ENCODE assay signal across 10 mouse cellular contexts in genomic region chr2:28578003-28578402, GRCm38 (mm10). TPM values are rescaled to one million over a fixed set of nuclear protein-coding genes. Genes with fewer than 3 reads are reported as not detected.
DNase-seq lines count a peak whose midpoint lies in the region; ATAC-seq and TF ChIP-seq lines count a peak whose summit lies in the region.
"Had no signal": no experiment of that assay in that cellular context is flagged by ENCODE, and none has a peak within 500 bp of the region (broad histone marks: within the 10 kb centered on the region; RNA-seq: fewer than 3 reads in every experiment).

No protein-coding gene starts in this region.

- H3K4me1 ChIP-seq in forebrain, postnatal 0 days (ENCODE audit: insufficient read depth) = 0 out of 2 replicates have a peak, but pooled peaks cover 6% of the 10 kb centered on the region
- H3K4me1 ChIP-seq in forebrain, embryonic 11.5 days (replicated peaks; ENCODE audit: control insufficient read depth, insufficient read depth, low read length) = no peaks in the 10 kb centered on the region
- peaks cover 14% of the 10 kb centered on the region; the same call in 1 of the 2 replicates for H3K4me1 ChIP-seq in embryonic facial prominence, embryonic 10.5 days
- no peaks in the 10 kb centered on the region for H3K4me1 ChIP-seq in small intestine, adult 2 months (ENCODE audit: control insufficient read depth, insufficient read depth, insufficient read length, low read length)
- H3K4me1 ChIP-seq in forebrain, embryonic 13.5 days = peaks cover 20% of the 10 kb centered on the region

- TF ChIP-seq CTCF in forebrain, postnatal 0 days (IDR thresholded peaks at IDR 0.05; ENCODE audit: low read depth) = peak; percentile 44
- TF ChIP-seq CTCF in small intestine, adult 2 months (IDR thresholded peaks at IDR 0.05; ENCODE audit: extremely low read depth, insufficient read length, insufficient replicate concordance, low read depth, low read length) = 0 out of 2 replicates have a peak, but pooled peaks have one; percentile 43

- H3K4me3 ChIP-seq in forebrain, postnatal 0 days (ENCODE audit: low read depth, low read length) = no peak overlapping the region
- H3K4me3 ChIP-seq in forebrain, embryonic 11.5 days (ENCODE audit: low read depth, low read length) = no peak overlapping the region
- H3K4me3 ChIP-seq in embryonic facial prominence, embryonic 10.5 days = no peak overlapping the region
- H3K4me3 ChIP-seq in small intestine, adult 2 months (ENCODE audit: low read depth, low read length) = no peak overlapping the region
- H3K4me3 ChIP-seq in forebrain, embryonic 13.5 days = no peak overlapping the region
- H3K4me3 ChIP-seq: heart, embryonic 13.5 days; lung, embryonic 15.5 days had no signal

- H3K4me2 ChIP-seq in forebrain, postnatal 0 days (ENCODE audit: low read depth) = no peak overlapping the region
- no peak overlapping the region for H3K4me2 ChIP-seq in forebrain, embryonic 11.5 days (ENCODE audit: low read depth, low read length, severe bottlenecking)
- no peak overlapping the region for H3K4me2 ChIP-seq in forebrain, embryonic 13.5 days
- H3K4me2 ChIP-seq: heart, embryonic 13.5 days; lung, embryonic 15.5 days had no signal

- no peak for DNase-seq in forebrain, postnatal 0 days
- no peak for DNase-seq in forebrain, embryonic 11.5 days (ENCODE audit: low spot score)
- peak; percentile 31 for DNase-seq in right cerebral cortex, postnatal 4 days
- no peak for DNase-seq in right cerebral cortex, adult 18-20 months
- peak; percentile 32 for DNase-seq in embryonic facial prominence, embryonic 10.5 days (ENCODE audit: low spot score)
- DNase-seq in layer of hippocampus, adult 18-20 months (ENCODE audit: low spot score in 2 of 2) = no peak

- TF ChIP-seq POLR2A in small intestine, adult 2 months (IDR thresholded peaks at IDR 0.05; ENCODE audit: low read depth, low read length) = no peak

- H3K9ac ChIP-seq in forebrain, postnatal 0 days = no peak overlapping the region
- no peak overlapping the region for H3K9ac ChIP-seq in forebrain, embryonic 11.5 days (ENCODE audit: low read length)
- no peak overlapping the region for H3K9ac ChIP-seq in forebrain, embryonic 13.5 days
- H3K9ac ChIP-seq: heart, embryonic 13.5 days; lung, embryonic 15.5 days had no signal

- no peak for ATAC-seq in forebrain, postnatal 0 days
- no peak for ATAC-seq in forebrain, embryonic 11.5 days (replicated peaks; ENCODE audit: low FRiP score)
- no peak for ATAC-seq in forebrain, embryonic 13.5 days

- peaks cover 44% of the 10 kb centered on the region for H3K36me3 ChIP-seq in forebrain, postnatal 0 days (ENCODE audit: insufficient read depth)
- H3K36me3 ChIP-seq in forebrain, embryonic 11.5 days (ENCODE audit: control insufficient read depth, insufficient read depth, low read length) = peaks cover 5% of the 10 kb centered on the region
- peaks cover 83% of the 10 kb centered on the region for H3K36me3 ChIP-seq in embryonic facial prominence, embryonic 10.5 days (replicated peaks)
- peaks cover 29% of the 10 kb centered on the region for H3K36me3 ChIP-seq in small intestine, adult 2 months (ENCODE audit: control insufficient read depth, insufficient read depth, low read length)
- peaks cover 77% of the 10 kb centered on the region for H3K36me3 ChIP-seq in forebrain, embryonic 13.5 days (ENCODE audit: poor library complexity, severe bottlenecking)

- H3K9me3 ChIP-seq in forebrain, postnatal 0 days (ENCODE audit: low read length) = no peaks in the 10 kb centered on the region
- H3K9me3 ChIP-seq in forebrain, embryonic 11.5 days (ENCODE audit: control insufficient read depth, low read length) = no peaks in the 10 kb centered on the region
- H3K9me3 ChIP-seq in embryonic facial prominence, embryonic 10.5 days = no peaks in the 10 kb centered on the region
- H3K9me3 ChIP-seq in forebrain, embryonic 13.5 days (replicated peaks) = no peaks in the 10 kb centered on the region
- H3K9me3 ChIP-seq: heart, embryonic 13.5 days; lung, embryonic 15.5 days had no signal

- WGBS in forebrain, postnatal 0 days = 59% methylated on average over 5 of the region's 5 CpGs
- WGBS in forebrain, embryonic 11.5 days = 69% methylated on average over 5 of the region's 5 CpGs
- 76% methylated on average over 5 of the region's 5 CpGs for WGBS in embryonic facial prominence, embryonic 10.5 days
- 71% methylated on average over 5 of the region's 5 CpGs for WGBS in small intestine, adult 2 months
- 69% methylated on average over 5 of the region's 5 CpGs for WGBS in forebrain, embryonic 13.5 days

- H3K27me3 ChIP-seq in forebrain, postnatal 0 days (ENCODE audit: insufficient read depth, low read length) = no peaks in the 10 kb centered on the region
- H3K27me3 ChIP-seq in forebrain, embryonic 11.5 days (ENCODE audit: control insufficient read depth, insufficient read depth, low read length) = no peaks in the 10 kb centered on the region
- no peaks in the 10 kb centered on the region for H3K27me3 ChIP-seq in embryonic facial prominence, embryonic 10.5 days (replicated peaks; ENCODE audit: low read depth, poor library complexity, severe bottlenecking)
- H3K27me3 ChIP-seq in small intestine, adult 2 months (ENCODE audit: control insufficient read depth, insufficient read depth, low read length) = no peaks in the 10 kb centered on the region
- H3K27me3 ChIP-seq in forebrain, embryonic 13.5 days = no peaks in the 10 kb centered on the region
- H3K27me3 ChIP-seq: heart, embryonic 13.5 days; lung, embryonic 15.5 days had no signal

- no peak overlapping the region for H3K27ac ChIP-seq in forebrain, postnatal 0 days (ENCODE audit: low read depth, low read length)
- H3K27ac ChIP-seq in forebrain, embryonic 11.5 days (ENCODE audit: low read depth, low read length) = no peak overlapping the region
- H3K27ac ChIP-seq in embryonic facial prominence, embryonic 10.5 days (replicated peaks) = no peak overlapping the region
- H3K27ac ChIP-seq in small intestine, adult 2 months (ENCODE audit: insufficient read depth, low read depth, low read length) = no peak overlapping the region
- no peak overlapping the region for H3K27ac ChIP-seq in forebrain, embryonic 13.5 days
- H3K27ac ChIP-seq: heart, embryonic 13.5 days; lung, embryonic 15.5 days had no signal

RNA-seq across cellular contexts. Expression of gene Gtf3c5, which starts 5.5 kb away (rescaled TPM):
- total RNA-seq in forebrain, postnatal 0 days (2014; rRNA removed) = 26.9 and 33.3 TPM in 2 replicates
- polyA plus RNA-seq in forebrain, postnatal 0 days (2015; fragmentation: Nextera tagmentation; extraction: Ambion mirVana) = 20.0 and 32.7 TPM in 2 replicates
- polyA plus RNA-seq in forebrain, embryonic 11.5 days (2014; fragmentation: Nextera tagmentation; extraction: Ambion mirVana) = 41.6 and 42.3 TPM in 2 replicates
- polyA plus RNA-seq in embryonic facial prominence, embryonic 10.5 days (2016; fragmentation: Nextera tagmentation; extraction: Ambion mirVana) = 57.9 and 61.4 TPM in 2 replicates
- polyA plus RNA-seq in small intestine, adult 2 months (2012; rRNA removed) = 7.7 and 13.7 TPM in 2 replicates
- 40.7 and 48.2 TPM in 2 replicates for polyA plus RNA-seq in forebrain, embryonic 13.5 days (2015; fragmentation: Nextera tagmentation; extraction: Ambion mirVana)
- total RNA-seq in layer of hippocampus, adult 18-20 months (2021) = 10 to 100 TPM; 19.6 to 20.5 TPM

RNA-seq across cellular contexts. Expression of gene Cel, which starts 14.8 kb away (rescaled TPM):
- total RNA-seq in forebrain, postnatal 0 days (2014; rRNA removed) = not detected in 2 replicates
- not detected in 2 replicates for polyA plus RNA-seq in forebrain, postnatal 0 days (2015; fragmentation: Nextera tagmentation; extraction: Ambion mirVana)
- polyA plus RNA-seq in forebrain, embryonic 11.5 days (2014; fragmentation: Nextera tagmentation; extraction: Ambion mirVana) = not detected in 2 replicates
- not detected in 2 replicates for polyA plus RNA-seq in embryonic facial prominence, embryonic 10.5 days (2016; fragmentation: Nextera tagmentation; extraction: Ambion mirVana)
- polyA plus RNA-seq in small intestine, adult 2 months (2012; rRNA removed) = 8.8 and 5,109 TPM in 2 replicates
- polyA plus RNA-seq in forebrain, embryonic 13.5 days (2015; fragmentation: Nextera tagmentation; extraction: Ambion mirVana) = 0.14 TPM in 1 of 2 replicates, not detected in the other
- total RNA-seq in layer of hippocampus, adult 18-20 months (2021) = not detected
- polyA plus RNA-seq: heart, embryonic 13.5 days; lung, embryonic 15.5 days had no signal

RNA-seq across cellular contexts. Expression of gene Gfi1b, which starts 43.8 kb away (rescaled TPM):
- total RNA-seq in forebrain, postnatal 0 days (2014; rRNA removed) = not detected in 2 replicates
- polyA plus RNA-seq in forebrain, postnatal 0 days (2015; fragmentation: Nextera tagmentation; extraction: Ambion mirVana) = not detected in 2 replicates
- polyA plus RNA-seq in forebrain, embryonic 11.5 days (2014; fragmentation: Nextera tagmentation; extraction: Ambion mirVana) = 3.4 and 3.5 TPM in 2 replicates
- 2.7 and 3.9 TPM in 2 replicates for polyA plus RNA-seq in embryonic facial prominence, embryonic 10.5 days (2016; fragmentation: Nextera tagmentation; extraction: Ambion mirVana)
- 1.3 and 1.8 TPM in 2 replicates for polyA plus RNA-seq in small intestine, adult 2 months (2012; rRNA removed)
- polyA plus RNA-seq in forebrain, embryonic 13.5 days (2015; fragmentation: Nextera tagmentation; extraction: Ambion mirVana) = 0.19 and 0.31 TPM in 2 replicates
- total RNA-seq in layer of hippocampus, adult 18-20 months (2021) = not detected

Comparison
In these comparisons a context has a peak if more than half of its experiments do, and no peak if none do; other contexts are left out.
1. DNase-seq: peak in right cerebral cortex, postnatal 4 days (single experiment) and embryonic facial prominence, embryonic 10.5 days (single experiment); none in forebrain, postnatal 0 days (single experiment), forebrain, embryonic 11.5 days (single experiment), right cerebral cortex, adult 18-20 months (single experiment) and layer of hippocampus, adult 18-20 months (0 of 2).